Mouse (Mus musculus) layer of hippocampus, adult 11-12 months (tissue): ENCODE measurements around the gene Strn3.

Source experiments
- DNase-seq: peaks from one replicate; pipeline ENCODE4 v3.0.0; 2022; ENCODE audit warnings: low spot score

Strn3 gene

GRCm38 (mm10) chr12:51691845-51692632 is at the start of gene Strn3:
TSS of gene Strn3 (minus strand) at chr12:51691897.
- peak; percentile 97 for DNase-seq

- no peak for DNase-seq
Observed at GRCm38 (mm10) chr12:51736807-51737206, 45.1 kb upstream of the Strn3 start.

- no peak for DNase-seq
Observed at GRCm38 (mm10) chr12:51736381-51736780, 44.7 kb upstream of the Strn3 start.

DNA sequence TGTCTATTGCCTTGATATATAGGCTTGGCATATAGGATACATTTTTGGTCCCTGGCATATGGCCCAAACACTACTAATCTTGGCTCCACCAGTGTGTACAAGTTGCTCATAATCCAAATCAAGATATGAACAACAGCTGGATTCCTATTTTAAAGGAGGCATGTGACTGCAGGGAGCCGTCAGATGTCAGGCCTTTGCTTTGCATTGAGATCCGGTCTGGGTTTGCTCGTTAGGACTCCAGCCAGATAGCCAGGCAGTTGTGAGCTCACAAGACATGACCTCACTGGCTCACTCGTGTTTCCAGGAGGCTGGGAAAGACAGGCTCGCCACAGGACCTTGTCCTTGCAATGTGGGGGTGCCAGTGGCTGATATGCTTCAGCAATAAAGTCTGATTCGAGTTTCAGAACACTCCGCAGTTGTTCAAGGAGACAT is 44.2 kb upstream of the Strn3 start:
- no peak for DNase-seq

- no peak for DNase-seq
Observed at GRCm38 (mm10) chr12:51734605-51735211, 43.0 kb upstream of the Strn3 start.

- DNase-seq, result no peak
Observed at GRCm38 (mm10) chr12:51729827-51730226, 38.1 kb upstream of the Strn3 start.

GRCm38 (mm10) chr12:51729058-51729457 is 37.4 kb upstream of the Strn3 start:
- DNase-seq, result peak; percentile 19

GRCm38 (mm10) chr12:51721836-51722235 is 30.1 kb upstream of the Strn3 start:
- no peak for DNase-seq

GRCm38 (mm10) chr12:51718617-51719016 is 26.9 kb upstream of the Strn3 start:
- DNase-seq, result no peak

DNA sequence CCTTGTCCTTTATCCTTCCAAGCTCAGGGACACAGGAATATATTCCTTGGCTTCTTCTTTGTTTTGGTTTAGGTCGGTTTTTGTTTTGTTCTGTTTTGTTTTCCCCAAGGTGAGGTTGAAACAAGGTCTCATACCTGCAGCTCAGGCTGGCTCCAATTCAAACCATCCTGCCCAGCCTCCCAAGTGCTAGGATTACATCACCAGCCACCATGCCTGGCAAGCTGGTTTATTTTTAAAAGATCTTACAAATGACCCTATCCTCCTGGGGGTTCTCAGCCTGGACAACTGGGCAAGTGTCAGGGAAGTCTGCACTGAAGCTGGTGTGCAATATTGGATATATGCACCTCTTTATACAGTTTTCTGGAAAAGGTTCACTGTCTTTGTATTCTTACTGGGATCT is 21.0 kb upstream of the Strn3 start:
- DNase-seq, result no peak

DNA sequence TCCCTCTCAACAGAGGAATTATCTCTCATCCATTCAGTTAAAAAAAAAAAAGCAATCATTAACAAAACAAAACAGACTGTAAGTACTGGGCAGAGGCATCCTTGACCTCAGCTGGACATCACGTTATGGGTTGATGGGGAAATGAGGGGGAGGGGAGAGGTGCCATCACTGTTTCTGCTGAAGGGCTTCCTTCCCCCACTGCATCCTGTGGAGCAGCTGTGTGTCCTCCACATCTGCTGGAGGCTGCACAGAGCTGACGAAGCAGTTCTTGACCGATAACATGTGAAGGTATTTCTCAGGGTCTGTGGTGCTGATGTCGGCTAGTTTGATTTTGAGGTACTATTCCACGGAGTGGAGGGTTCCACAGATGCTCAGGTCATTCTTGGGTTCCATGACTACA is 18.5 kb upstream of the Strn3 start:
- no peak for DNase-seq

GRCm38 (mm10) chr12:51709741-51710140 is 18.0 kb upstream of the Strn3 start:
- no peak for DNase-seq

DNA sequence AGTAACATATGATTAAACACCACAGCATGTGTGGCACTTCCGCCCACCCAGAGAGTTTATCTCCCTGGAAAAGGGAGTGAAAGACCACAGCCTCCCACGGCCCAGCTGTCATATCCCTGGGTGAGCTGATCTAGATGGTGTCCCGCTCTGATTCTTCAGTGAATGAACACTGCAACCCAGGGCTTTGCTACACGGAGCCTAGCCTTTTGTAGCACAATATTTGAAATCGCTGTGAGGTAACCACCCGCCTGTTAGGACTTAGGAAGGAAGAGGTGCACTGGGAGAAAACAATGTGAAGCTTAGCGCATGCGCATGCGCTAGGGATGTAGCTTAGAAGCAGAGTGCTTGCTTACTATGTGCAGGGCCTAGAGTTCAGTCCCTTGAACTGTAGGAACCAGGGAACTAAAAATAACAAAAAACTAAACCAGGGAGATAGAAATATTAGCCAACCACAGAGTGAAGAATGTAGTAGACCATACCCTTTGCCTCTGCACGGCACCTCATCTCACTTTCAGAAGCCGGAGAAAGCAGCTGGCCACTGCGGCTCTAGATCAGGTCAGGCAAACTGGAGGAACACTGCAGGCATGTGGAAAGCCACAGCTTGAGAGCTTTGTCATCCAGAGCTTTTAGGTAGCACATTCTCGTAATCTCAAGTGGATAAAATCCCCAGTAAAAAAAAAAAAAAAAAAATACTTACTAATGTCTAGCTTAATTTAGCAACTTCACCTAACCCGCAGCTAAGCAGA is 17.4 kb upstream of the Strn3 start:
- peak; percentile 82 for DNase-seq

DNA sequence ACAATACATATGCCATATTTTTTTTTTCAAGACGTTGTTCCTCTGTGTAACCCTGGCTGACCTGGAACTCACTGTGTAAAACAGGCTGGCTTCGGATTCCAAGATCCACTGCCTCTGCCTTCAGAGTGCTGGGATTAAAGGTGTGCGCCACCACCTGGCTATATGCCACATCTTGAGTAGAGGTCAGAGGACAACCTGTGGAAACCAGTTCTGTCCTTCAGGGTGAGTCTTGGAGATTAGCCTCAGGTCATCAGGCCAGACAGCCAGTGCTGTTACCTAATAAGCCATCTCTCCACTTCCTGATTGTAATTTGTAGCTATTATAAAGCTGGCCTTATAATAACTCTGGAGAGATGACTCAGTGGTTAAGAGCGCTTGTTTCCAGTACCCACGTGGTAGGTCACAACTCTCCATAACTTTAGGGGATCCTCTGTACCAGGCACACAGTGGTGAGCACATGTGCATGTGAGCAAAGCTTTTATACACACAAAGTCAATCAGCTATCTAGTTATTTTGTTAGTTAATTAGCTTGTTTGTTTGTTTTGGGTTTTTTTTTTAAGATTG is 15.1 kb upstream of the Strn3 start:
- no peak for DNase-seq

DNA sequence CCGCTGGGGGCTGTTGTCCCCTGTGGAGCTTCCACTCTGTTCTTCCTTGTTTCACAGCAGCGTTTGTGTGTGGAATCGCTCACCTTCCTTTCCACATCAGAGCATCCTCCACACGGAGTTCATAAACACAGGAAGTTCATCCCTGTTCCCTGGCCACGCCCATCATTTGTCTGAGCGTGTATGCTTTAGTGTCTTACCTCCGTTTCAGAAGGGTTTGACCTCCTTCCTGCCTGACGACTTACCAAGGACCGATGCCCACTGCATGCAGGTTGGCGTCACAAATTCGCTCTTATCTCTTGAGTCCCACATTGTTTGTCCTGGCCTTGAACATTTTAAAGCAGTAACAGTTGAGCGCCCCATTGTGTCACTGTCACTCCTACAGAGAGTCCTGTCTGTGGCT is 14.1 kb upstream of the Strn3 start:
- DNase-seq, result no peak

DNA sequence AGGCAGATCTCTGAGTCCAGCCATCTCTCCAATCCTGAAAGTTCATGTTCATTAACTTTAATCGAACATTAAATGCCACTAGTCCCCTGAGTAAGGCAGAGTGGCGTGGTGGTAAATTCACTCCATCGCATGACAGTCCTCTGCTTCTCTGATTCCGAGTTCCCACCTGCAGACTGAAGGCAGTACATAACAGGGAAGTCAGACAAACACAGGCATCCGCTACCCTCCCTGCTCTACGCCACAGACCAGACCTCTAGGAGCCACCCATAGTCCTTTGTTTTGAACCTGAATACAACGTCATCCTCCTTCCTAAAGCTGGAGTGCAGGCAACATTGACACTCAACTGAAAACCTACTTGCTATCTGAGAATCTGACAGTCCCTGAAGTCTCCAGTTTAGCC is 12.9 kb upstream of the Strn3 start:
- DNase-seq, result no peak

DNA sequence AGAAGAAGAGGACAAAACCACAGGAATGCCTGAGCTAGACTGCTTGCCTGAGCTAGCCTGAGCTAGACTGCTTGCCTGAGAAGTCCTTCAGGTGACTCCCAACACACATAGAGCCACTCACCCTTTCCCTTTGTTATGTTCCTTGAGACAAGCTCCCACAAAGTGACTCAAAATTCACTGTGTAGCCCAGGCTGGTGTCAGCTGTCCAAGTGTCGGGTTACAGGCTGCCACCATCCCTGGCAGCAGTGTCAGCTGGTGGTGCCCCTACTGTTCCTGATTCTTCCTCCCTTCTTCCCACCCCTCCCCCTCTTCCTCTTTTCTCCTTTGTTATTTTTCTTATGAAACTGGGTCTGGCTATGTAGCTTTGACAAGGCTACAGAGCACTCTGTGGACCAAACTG is 12.2 kb upstream of the Strn3 start:
- DNase-seq, result no peak

GRCm38 (mm10) chr12:51701723-51702122 is 10.0 kb upstream of the Strn3 start:
- DNase-seq, result no peak

DNA sequence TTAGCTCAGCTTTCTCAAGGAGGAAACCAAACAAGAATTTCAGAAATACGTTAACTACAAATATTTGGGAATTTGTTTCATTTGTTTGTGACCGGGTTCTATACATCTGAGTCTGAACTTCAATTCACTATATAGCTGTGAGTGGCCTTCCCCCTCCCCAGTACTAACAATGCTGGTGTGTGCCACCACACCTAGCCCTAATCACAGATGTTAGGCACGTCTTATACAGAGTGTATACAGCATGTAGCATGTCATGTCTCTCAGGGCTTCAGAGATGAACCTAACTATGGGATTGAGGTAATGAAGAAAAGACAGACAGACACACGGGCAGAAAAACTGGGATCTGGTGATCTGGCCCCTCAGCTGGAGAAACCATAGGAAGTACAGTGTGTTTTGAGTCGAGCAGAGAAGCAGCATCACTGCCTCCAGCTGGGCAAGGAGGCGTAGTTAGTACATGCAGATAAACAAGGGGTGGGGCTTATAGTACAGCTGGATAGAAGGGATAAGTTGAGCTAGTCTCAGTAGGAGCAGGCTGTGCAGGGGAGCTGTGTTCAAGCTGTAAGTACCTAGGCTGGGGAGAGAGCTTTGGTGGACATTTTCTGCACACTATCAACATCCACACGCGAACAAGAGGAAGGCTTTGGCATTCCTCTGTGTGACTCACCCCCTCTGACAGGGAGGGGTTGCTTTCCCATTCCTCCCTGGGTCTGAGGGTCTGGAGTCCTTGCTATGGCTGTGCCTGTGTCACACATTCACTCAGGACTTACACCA is 8.1 kb upstream of the Strn3 start:
- DNase-seq, result no peak

DNA sequence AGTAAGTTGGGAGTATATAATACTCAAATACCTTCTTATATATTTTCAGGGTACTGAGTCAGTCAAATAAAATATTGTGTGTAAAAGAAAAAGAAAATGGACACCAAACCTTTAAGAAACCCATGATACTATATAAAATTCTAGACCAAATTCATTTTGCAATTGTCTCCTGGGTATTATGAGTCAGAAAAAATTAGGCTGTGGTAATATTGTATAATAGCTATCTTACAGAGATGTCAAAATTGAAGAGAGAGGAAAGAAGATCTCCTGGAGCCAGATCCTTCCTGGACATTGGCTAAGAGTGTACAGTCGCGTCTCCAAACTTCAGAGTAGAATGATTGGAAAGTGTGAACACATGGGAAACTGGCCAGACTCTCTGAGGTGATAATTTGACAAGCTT is 4.5 kb upstream of the Strn3 start:
- no peak for DNase-seq

DNA sequence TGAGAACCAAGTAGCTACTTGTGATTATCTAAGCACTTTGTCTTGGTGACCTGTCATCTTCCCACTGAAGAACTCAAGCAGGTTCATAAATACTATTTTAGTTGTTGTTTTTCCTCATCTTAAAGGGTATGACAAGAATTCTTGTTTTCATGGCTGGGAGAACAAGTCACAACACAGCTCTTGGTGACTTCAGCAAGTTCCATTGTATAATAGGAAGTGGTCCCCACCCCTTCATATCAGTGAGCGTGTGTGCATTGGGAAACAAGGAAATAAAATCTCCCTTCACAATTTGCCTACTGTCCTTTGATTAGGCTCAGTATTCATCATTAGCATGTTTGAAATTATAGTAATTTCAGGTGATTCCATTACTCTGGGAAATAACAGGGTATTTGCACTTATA is 3.3 kb upstream of the Strn3 start:
- no peak for DNase-seq

DNA sequence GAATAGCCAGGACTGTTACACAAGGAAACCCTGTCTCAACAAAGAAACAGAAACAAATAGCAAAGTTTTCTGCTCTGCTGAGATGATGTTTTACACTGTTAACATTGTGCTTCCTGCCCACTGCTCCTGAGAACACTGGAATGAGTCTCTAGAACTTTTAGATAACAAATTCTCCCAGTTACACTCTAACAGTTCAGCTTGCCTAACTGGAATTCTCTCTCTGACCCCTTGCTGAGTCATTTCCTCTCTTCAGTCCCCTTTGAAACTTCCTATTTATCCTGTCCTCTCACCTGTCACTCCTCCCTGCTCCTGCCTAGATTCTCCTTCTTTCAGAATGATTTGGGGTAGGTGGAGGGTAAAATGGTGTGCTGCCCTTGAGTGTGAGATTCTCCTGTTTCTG is 2.4 kb upstream of the Strn3 start:
- no peak for DNase-seq
